Mouse (Mus musculus) heart, adult 18-20 months (tissue): ENCODE measurements around the gene Cuedc2. TPM values are rescaled to one million over a fixed set of nuclear protein-coding genes. Genes with fewer than 3 reads are reported as not detected.

Experiments
- microRNA-seq, 2 experiments: library from miRNA; unstranded; fragments of <30 nt; microRNA quantifications; one replicate each; pipeline ENCODE4 v1.2.0; 2022
- total RNA-seq, 2 experiments: library from RNA; stranded (reverse); gene quantifications; 2 replicates each; pipeline ENCODE4 v1.2.3; 2021

The Cuedc2 gene
- total RNA-seq, 2 experiments from 2014 or later: 91.4 to 92.1 TPM

Small RNA genes lying within 50 kb of the gene (microRNA-seq; reads per million reads assigned to microRNA genes)
- gene Mir146b: 1.9 to 2.7 reads per million in 2 experiments

Other genes with a start within 250 kb of the Cuedc2 start
- gene Elovl3, start 206.8 kb downstream of the Cuedc2 start, total RNA-seq: 1 to 10 TPM in 1 of 2 experiments, not detected in 1; 5.1 TPM
- gene Pitx3, start 190.4 kb downstream of the Cuedc2 start, total RNA-seq: 1 to 10 TPM; 1.1 to 1.3 TPM
- 10 to 100 TPM; 38.4 to 41.8 TPM for gene Gbf1, start 186.2 kb downstream of the Cuedc2 start, total RNA-seq
- 10 to 100 TPM; 19.7 to 22.1 TPM for gene Nfkb2, start 34.4 kb downstream of the Cuedc2 start, total RNA-seq
- under 1 TPM; 0.51 to 0.60 TPM for gene Psd, start 11.5 kb downstream of the Cuedc2 start, total RNA-seq
- gene Fbxl15, start 10.5 kb downstream of the Cuedc2 start, total RNA-seq: 1 to 10 TPM; 6.5 to 6.9 TPM
- 1 to 10 TPM; 3.7 to 4.0 TPM for gene Mfsd13a, start 2.4 kb upstream of the Cuedc2 start, total RNA-seq
- gene 2310034G01Rik, start 11.6 kb upstream of the Cuedc2 start, total RNA-seq: under 1 TPM; 0.69 TPM
- 10 to 100 TPM; 86.6 to 89.7 TPM for gene Actr1a, start 57.0 kb upstream of the Cuedc2 start, total RNA-seq
- 10 to 100 TPM; 10.1 to 11.6 TPM for gene Sufu, start 58.2 kb upstream of the Cuedc2 start, total RNA-seq
- gene Trim8, start 163.0 kb upstream of the Cuedc2 start, total RNA-seq: 10 to 100 TPM; 33.9 to 38.8 TPM
- gene Arl3, start 234.5 kb upstream of the Cuedc2 start, total RNA-seq: 10 to 100 TPM; 34.6 to 38.1 TPM
- 1 to 10 TPM; 2.0 to 2.8 TPM for gene Sfxn2, start 234.7 kb upstream of the Cuedc2 start, total RNA-seq